Mouse (Mus musculus) G1E (cell line): ENCODE results near the gene Il12a.

Experiments
- GATA2 ChIP-seq: IDR thresholded peaks from 2 replicates; pipeline ENCODE4 v1.6.1; 2012; ENCODE audit warnings: low read depth, low read length, inconsistent platforms, borderline replicate concordance
- POLR2AphosphoS5 ChIP-seq: IDR thresholded peaks from 2 replicates; pipeline ENCODE4 v1.6.1; 2012; ENCODE audit warnings: low read depth, low read length, inconsistent platforms; ENCODE audit not compliant: insufficient replicate concordance

DNA sequence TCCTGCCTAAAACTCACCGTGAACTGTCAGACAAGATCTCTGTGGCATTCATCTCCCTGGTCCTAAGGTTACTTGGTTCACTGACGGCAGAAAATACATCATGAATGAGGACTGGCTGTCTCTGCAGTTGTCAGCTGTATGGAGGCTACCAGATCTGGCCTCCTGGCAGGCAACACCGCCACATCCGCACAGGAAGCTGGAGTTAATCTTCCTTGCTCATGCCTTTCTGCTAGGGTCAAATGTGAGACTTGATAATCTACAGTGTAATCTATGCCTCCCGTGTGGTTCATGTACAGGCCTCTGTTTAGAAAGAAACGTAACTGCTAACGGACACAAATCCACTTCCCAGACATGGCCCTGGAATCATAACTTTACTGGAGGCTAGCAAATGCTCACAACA is 51.5 kb downstream of the Il12a start:
- TF ChIP-seq GATA2 (no peak), POLR2AphosphoS5 (no peak)
